Mouse (Mus musculus) limb, embryonic 14.5 days (tissue): ENCODE measurements around the gene Tex9. TPM values are rescaled to one million over a fixed set of nuclear protein-coding genes. Genes with fewer than 3 reads are reported as not detected.

Experiments used
- ATAC-seq: fragments of 200-750 bp; cut with Nextera tagmentation; 2 replicates; pipeline ENCODE4 v1.8.0; 2017; ENCODE audit warnings: low read depth, moderate number of reproducible peaks, moderate TSS enrichment; ENCODE audit not compliant: low FRiP score
- DNase-seq: peaks from one replicate; pipeline ENCODE4 v3.0.0-alpha.2; 2015; ENCODE audit warnings: low spot score
- H3K27ac ChIP-seq: fragments of 300-500 bp; sonication (generic); replicated peaks from 2 replicates; pipeline ENCODE4 v1.5.1; 2014; ENCODE audit warnings: low read depth, mild to moderate bottlenecking, low read length, moderate library complexity, mixed read lengths
- H3K27me3 ChIP-seq: fragments of 300-500 bp; sonication (generic); 2 replicates; pipeline ENCODE4 v1.6.1; 2014; ENCODE audit warnings: low read length, mixed read lengths; ENCODE audit not compliant: control insufficient read depth, insufficient read depth
- H3K36me3 ChIP-seq: fragments of 300-500 bp; sonication (generic); 2 replicates; pipeline ENCODE4 v1.6.1; 2014; ENCODE audit warnings: mild to moderate bottlenecking, low read length, moderate library complexity, mixed read lengths; ENCODE audit not compliant: control insufficient read depth, insufficient read depth
- H3K4me1 ChIP-seq: fragments of 300-500 bp; sonication (generic); 2 replicates; pipeline ENCODE4 v1.6.1; 2014; ENCODE audit warnings: antibody characterized with exemption, low read length, mixed read lengths; ENCODE audit not compliant: control insufficient read depth, insufficient read depth
- H3K4me2 ChIP-seq: fragments of 300-500 bp; sonication (generic); replicated peaks from 2 replicates; pipeline ENCODE4 v1.6.1; 2014; ENCODE audit warnings: low read depth, mild to moderate bottlenecking, low read length, moderate library complexity; ENCODE audit not compliant: severe bottlenecking
- H3K4me3 ChIP-seq: fragments of 300-500 bp; sonication (generic); replicated peaks from 2 replicates; pipeline ENCODE4 v1.5.1; 2014; ENCODE audit warnings: low read length
- H3K9ac ChIP-seq: fragments of 300-500 bp; sonication (generic); 2 replicates; pipeline ENCODE4 v1.6.1; 2014; ENCODE audit warnings: mild to moderate bottlenecking, low read depth, low read length, moderate library complexity; ENCODE audit not compliant: severe bottlenecking
- H3K9me3 ChIP-seq: fragments of 300-500 bp; sonication (generic); 2 replicates; pipeline ENCODE4 v1.6.1; 2016; ENCODE audit warnings: low read length; ENCODE audit not compliant: control insufficient read depth
- POLR2A ChIP-seq: fragments of 200-500 bp; IDR thresholded peaks from 2 replicates; pipeline ENCODE4 v1.8.0; 2012; ENCODE audit warnings: inconsistent platforms, mild to moderate bottlenecking, moderate library complexity, borderline replicate concordance; ENCODE audit not compliant: insufficient read depth, insufficient read length; ENCODE audit errors: extremely low read depth
- WGBS: fragments of 180-500 bp; shearing (Covaris S2); extraction: QIAGEN DNeasy Blood & Tissue Kit; methylation state at CpG from one replicate; pipeline ENCODE4 v1.1.7; 2014; 5-methylcytosine and 5-hydroxymethylcytosine counted together
- polyA plus RNA-seq, 2 experiments: library from polyadenylated mRNA; depleted of rRNA in 1 of 2; stranded (reverse) in 1 of 2; unstranded in 1 of 2; fragments of >200 nt; fragmentation: Nextera tagmentation in 1 of 2; extraction: Ambion mirVana in 1 of 2; gene quantifications; 2 replicates each; pipeline versions ENCODE4 v1.2.1 to v1.2.3; 2012 to 2014

Tex9 gene
- polyA plus RNA-seq, 2 experiments: 24.0 to 26.0 TPM

DNA sequence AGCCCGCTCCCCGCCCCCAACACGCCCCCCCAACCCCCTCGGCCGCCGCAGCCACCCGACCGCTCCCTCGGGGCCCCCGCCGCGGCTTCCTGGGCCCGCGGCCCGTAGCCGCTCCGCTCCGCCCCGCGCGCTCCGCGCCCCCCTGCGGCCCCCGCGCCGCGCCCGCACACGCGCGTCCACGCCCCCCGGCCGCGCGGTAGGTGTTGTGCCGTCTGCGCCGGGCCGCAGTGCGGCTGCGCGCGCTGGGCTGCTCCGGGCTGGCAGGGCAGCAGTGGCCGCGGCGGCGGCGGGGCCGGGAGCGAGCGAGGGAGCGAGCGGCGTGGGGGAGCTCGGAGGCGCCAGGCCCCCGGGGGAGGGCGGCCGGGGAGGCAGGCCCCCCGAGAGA is 40.0 kb upstream of the Tex9 start, which contains the start of gene Rfx7:
Rfx7 (plus strand) TSS at position 245 of the 385 bp plus-strand sequence.
- H3K4me3 ChIP-seq: peak within 1 kb of the TSS; percentile 97
- H3K9me3 ChIP-seq: no peaks in the 10 kb centered on the region
- H3K4me1 ChIP-seq: peaks cover 8% of the 10 kb centered on the region
- DNase-seq (peak; percentile 65), ATAC-seq (peak; percentile 88)
- H3K4me2 ChIP-seq: peak within 1 kb of the TSS; percentile 78
- no peaks in the 10 kb centered on the region for H3K27me3 ChIP-seq
- H3K27ac ChIP-seq: peak within 1 kb of the TSS; percentile 98
- H3K36me3 ChIP-seq: no peaks in the 10 kb centered on the region
- no peak for TF ChIP-seq POLR2A
- peak within 1 kb of the TSS; percentile 92 for H3K9ac ChIP-seq
- WGBS: 0% methylated on average over 41 of the region's 63 CpGs

DNA sequence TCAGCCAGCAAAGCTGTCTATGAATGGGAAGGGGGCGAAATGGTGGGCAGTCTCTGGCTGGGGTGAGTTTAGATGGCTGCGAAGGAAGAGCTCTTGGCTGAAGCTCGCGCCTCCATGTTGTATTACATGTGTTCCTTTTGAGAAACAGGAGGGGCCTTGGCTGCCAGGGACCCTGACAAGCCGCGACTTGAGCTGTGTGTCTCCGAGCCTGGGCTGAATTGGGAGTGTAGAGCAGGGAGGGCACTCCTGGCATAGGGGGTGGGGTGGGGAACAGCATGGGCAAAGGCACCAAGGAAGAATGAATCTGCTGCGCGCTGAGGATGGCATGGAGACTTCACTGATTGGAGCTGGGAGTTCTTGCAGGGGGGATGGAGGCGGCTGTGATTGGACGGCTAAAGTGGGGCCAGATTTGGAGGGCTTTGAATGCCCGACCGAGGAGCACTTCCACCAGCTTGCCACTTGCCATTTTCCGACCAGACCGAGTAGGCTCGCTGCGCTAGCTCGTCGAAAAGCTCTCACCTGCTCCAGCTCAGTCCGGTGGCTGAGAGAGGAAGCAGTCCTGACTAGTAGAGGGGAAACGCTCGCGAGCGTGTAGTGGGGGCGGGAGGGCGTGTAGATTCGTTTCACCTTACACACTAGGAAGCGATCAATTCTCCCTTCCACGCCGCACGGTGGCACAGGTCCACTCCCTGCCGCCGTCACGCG is 39.4 kb upstream of the Tex9 start:
- peak overlapping the region; percentile 78 for H3K4me2 ChIP-seq
- DNase-seq (peak; percentile 83), ATAC-seq (peak; percentile 89)
- peak; percentile 56; the same call in 1 of the 2 replicates for TF ChIP-seq POLR2A
- no peaks in the 10 kb centered on the region for H3K27me3 ChIP-seq
- H3K27ac ChIP-seq: peak overlapping the region; percentile 98
- peak overlapping the region; percentile 92 for H3K9ac ChIP-seq
- H3K4me1 ChIP-seq: peaks cover 8% of the 10 kb centered on the region
- no peaks in the 10 kb centered on the region for H3K9me3 ChIP-seq
- no peaks in the 10 kb centered on the region for H3K36me3 ChIP-seq
- peak overlapping the region; percentile 97 for H3K4me3 ChIP-seq
- 1% methylated on average over 27 of the region's 35 CpGs for WGBS

DNA sequence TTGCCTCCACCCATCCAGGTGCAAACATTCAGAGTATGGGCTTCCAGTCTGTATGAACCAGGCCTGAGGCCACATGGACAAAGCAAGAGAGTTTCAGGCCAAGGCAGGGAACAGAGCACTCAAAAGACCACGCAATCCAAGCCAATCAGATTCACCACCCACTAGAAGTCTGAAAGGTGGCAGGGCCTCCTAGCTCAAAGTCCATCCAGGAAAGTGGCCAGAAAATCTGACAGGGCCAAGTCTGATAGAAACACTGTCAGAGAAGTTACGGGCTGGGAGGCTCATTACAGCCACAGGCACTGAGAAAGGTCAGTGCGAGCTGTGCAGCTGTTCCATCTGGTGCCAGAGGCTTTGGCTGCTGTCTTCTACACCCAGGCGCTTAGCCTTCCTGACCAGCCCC is 38.8 kb upstream of the Tex9 start:
- no peaks in the 10 kb centered on the region for H3K27me3 ChIP-seq
- H3K36me3 ChIP-seq: no peaks in the 10 kb centered on the region
- peak overlapping the region; percentile 98 for H3K27ac ChIP-seq
- DNase-seq: peak; percentile 53
- 34% methylated on average over 4 of the region's 4 CpGs for WGBS
- H3K4me1 ChIP-seq: peaks cover 8% of the 10 kb centered on the region
- ATAC-seq: peak; percentile 0; the same call in 1 of the 2 replicates
- TF ChIP-seq POLR2A: no peak
- H3K9ac ChIP-seq: peak overlapping the region; percentile 92; the same call in 1 of the 2 replicates
- H3K9me3 ChIP-seq: no peaks in the 10 kb centered on the region
- peak overlapping the region; percentile 97 for H3K4me3 ChIP-seq
- H3K4me2 ChIP-seq: peak overlapping the region; percentile 78

DNA sequence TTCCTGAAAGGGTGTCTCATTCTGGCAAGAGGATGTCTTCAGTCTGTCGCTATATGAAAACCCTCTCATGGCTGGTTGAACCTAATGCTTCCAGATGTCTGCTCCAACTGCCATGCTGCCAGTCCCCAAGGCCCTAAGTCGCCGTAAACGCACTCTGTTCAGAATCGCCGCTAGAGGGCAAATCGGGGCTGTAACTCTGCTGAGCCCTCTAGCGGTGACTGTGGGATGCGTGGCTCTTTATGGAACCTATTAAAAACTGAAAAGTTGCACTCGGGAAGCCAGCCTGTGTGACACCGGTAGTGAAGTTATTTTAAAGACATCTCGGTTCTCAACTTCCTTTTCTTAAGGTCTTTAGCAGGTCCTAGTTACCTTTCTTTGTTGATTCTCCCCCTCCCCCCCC is 38.2 kb upstream of the Tex9 start:
- no peak for TF ChIP-seq POLR2A
- Histone ChIP-seq H3K27ac (no peak overlapping the region), H3K9me3 (no peaks in the 10 kb centered on the region), H3K4me3 (no peak overlapping the region), H3K9ac (no peak overlapping the region), H3K36me3 (no peaks in the 10 kb centered on the region), H3K4me2 (peak overlapping the region; percentile 78), H3K4me1 (peaks cover 8% of the 10 kb centered on the region), H3K27me3 (no peaks in the 10 kb centered on the region)
- ATAC-seq: no peak
- peak; percentile 96 for DNase-seq
- WGBS: under 1% methylated on average over 12 of the region's 12 CpGs

DNA sequence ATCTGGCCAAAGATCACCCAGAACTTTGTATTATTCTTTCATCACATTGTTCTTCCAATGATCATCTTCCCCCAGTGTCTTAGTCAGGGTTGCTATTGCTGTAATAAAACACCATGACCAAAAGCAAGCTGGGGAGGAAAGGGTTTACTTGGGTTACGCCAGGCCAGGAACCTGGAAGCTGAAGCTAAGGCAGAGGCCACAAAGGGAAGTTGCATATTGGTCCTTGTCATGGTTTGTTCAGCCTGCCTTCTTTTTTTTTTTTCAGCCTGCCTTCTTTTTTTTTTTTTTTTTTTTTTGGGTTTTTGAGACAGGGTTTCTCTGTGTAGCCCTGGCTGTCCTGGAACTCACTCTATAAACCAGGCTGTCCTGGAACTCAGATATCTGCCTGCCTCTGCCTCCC is 34.1 kb upstream of the Tex9 start:
- DNase-seq (no peak), ATAC-seq (no peak)
- TF ChIP-seq POLR2A: no peak
- Histone ChIP-seq H3K9ac (no peak overlapping the region), H3K4me3 (no peak overlapping the region), H3K4me1 (peaks cover 6% of the 10 kb centered on the region), H3K36me3 (no peaks in the 10 kb centered on the region), H3K4me2 (no peak overlapping the region), H3K27ac (no peak overlapping the region), H3K9me3 (no peaks in the 10 kb centered on the region), H3K27me3 (no peaks in the 10 kb centered on the region)
- WGBS: 67% methylated on average over 1 of the region's 1 CpGs
